Mouse (Mus musculus): ENCODE data around the gene Rabgap1l.

DNA sequence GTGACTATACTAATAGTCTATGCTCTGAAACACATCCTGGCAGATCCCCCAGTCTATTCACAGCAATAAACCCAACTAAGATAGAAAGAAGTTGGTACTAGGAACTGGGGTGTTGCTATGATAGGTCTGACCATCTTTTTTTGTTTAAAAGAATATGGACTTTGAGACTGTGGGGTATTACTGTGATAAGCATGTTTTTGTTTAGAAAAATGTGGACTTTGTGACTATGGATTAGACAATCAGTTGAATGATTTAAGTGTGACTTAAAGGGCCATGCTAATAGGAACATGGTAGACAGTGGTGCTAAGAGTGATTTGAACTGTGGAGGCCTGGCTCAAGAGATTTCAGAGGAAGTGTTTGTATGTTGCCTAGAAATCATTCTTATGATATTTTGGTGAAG lies 103.5 kb downstream of the Rabgap1l start:
- TF ChIP-seq CTCF (conservative IDR thresholded peaks at IDR 0.05; ENCODE audit: low read length) (no peak), NANOG (IDR thresholded peaks at IDR 0.05; ENCODE audit: borderline replicate concordance, low read length) (no peak), POU5F1 (IDR thresholded peaks at IDR 0.05; ENCODE audit: borderline replicate concordance, low read length) (no peak)

All from E14TG2a.4 (cell line).